Mouse (Mus musculus): ENCODE results near the gene 1810065E05Rik. TPM values are rescaled to one million over a fixed set of nuclear protein-coding genes. Genes with fewer than 3 reads are reported as not detected.

1810065E05Rik gene
- not detected for polyA plus RNA-seq (2017; shearing (Covaris generic))

GRCm38 (mm10) chr11:58420815-58421214 lies at the start of gene 1810065E05Rik:
TSS of gene 1810065E05Rik (plus strand) at chr11:58421111.

GRCm38 (mm10) chr11:58378763-58379278 lies 42.1 kb upstream of the 1810065E05Rik start, which contains the start of gene Lypd8:
TSS of gene Lypd8 (plus strand) at chr11:58379043.

DNA sequence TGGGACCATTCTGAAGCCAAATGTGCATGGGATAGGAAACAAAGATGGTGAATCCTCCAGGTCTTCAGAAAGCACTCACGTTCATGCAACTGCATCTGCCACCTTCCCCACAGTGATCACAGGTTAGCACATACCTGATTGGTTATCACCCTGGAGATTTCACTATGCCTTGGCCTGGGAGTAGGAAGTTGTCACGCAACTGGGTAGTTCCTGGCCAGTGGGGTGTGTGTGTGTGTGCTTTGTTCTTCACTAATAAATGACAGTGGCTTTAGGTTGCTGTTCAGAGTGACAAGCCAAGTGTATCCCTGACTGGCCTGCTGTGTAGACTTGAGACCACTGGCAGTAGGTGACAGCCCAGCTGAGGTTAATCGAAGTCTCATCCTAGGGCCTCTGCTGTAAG lies 11.3 kb downstream of the 1810065E05Rik start, which contains the start of gene Gm12253:
Gm12253 (plus strand) TSS at position 301 of the 400 bp plus-strand sequence.

GRCm38 (mm10) chr11:58452759-58453158 lies 31.8 kb downstream of the 1810065E05Rik start, which contains the start of gene Lypd9:
TSS of gene Lypd9 (minus strand) at chr11:58452923.

DNA sequence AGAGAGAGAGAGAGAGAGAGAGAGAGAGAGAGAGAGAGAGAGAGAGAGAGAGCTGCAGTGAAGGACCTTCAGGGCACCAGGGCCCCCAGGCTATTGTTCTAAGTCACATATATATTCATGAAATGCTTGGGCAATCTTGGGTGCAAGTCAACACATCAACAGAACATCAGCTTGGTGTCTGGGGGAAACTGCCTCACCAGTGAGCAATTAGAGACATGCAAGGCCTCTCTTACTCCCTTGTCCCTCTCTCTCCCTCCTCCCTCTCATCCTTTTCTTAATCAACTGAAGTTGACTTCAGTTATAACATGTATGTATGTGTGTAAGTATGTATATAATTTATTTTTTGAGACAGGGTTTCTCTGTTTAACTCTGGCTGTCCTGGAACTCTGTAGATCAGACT lies 41.3 kb downstream of the 1810065E05Rik start, which contains the start of gene Olfr30:
Olfr30 (minus strand) TSS at position 101 of the 400 bp plus-strand sequence.

Other genes starting within 250 kb of the 1810065E05Rik start
- gene Mrpl22, start 249.4 kb upstream of the 1810065E05Rik start, polyA plus RNA-seq (2017; shearing (Covaris generic)), result 93.1 TPM
- gene Igtp, start 221.6 kb upstream of the 1810065E05Rik start, polyA plus RNA-seq (2017; shearing (Covaris generic)), result 465 TPM
- gene Irgm2, start 221.5 kb upstream of the 1810065E05Rik start, polyA plus RNA-seq (2017; shearing (Covaris generic)), result 79.4 TPM
- gene 4930438A08Rik, start 146.3 kb upstream of the 1810065E05Rik start, polyA plus RNA-seq (2017; shearing (Covaris generic)), result not detected
- gene Zfp692, start 114.0 kb upstream of the 1810065E05Rik start, polyA plus RNA-seq (2017; shearing (Covaris generic)), result 14.4 TPM
- gene Zfp672, start 90.8 kb upstream of the 1810065E05Rik start, polyA plus RNA-seq (2017; shearing (Covaris generic)), result 53.7 TPM
- 30.6 TPM for gene Sh3bp5l, start 90.4 kb upstream of the 1810065E05Rik start, polyA plus RNA-seq (2017; shearing (Covaris generic))
- gene Lypd8, start 42.1 kb upstream of the 1810065E05Rik start, polyA plus RNA-seq (2017; shearing (Covaris generic)), result not detected
- not detected for gene Gm12253, start 11.4 kb downstream of the 1810065E05Rik start, polyA plus RNA-seq (2017; shearing (Covaris generic))
- gene Lypd9, start 31.8 kb downstream of the 1810065E05Rik start, polyA plus RNA-seq (2017; shearing (Covaris generic)), result not detected
- gene Olfr30, start 41.2 kb downstream of the 1810065E05Rik start, polyA plus RNA-seq (2017; shearing (Covaris generic)), result not detected
- gene Olfr332, start 71.4 kb downstream of the 1810065E05Rik start, polyA plus RNA-seq (2017; shearing (Covaris generic)), result not detected
- not detected for gene Olfr331, start 81.5 kb downstream of the 1810065E05Rik start, polyA plus RNA-seq (2017; shearing (Covaris generic))
- gene Olfr330, start 113.7 kb downstream of the 1810065E05Rik start, polyA plus RNA-seq (2017; shearing (Covaris generic)), result not detected
- not detected for gene Olfr329-ps, start 125.3 kb downstream of the 1810065E05Rik start, polyA plus RNA-seq (2017; shearing (Covaris generic))
- gene Olfr328, start 134.5 kb downstream of the 1810065E05Rik start, polyA plus RNA-seq (2017; shearing (Covaris generic)), result not detected
- not detected for gene Olfr224, start 149.4 kb downstream of the 1810065E05Rik start, polyA plus RNA-seq (2017; shearing (Covaris generic))
- gene Olfr325, start 156.6 kb downstream of the 1810065E05Rik start, polyA plus RNA-seq (2017; shearing (Covaris generic)), result not detected
- not detected for gene Olfr324, start 174.0 kb downstream of the 1810065E05Rik start, polyA plus RNA-seq (2017; shearing (Covaris generic))
- gene 2210407C18Rik, start 195.0 kb downstream of the 1810065E05Rik start, polyA plus RNA-seq (2017; shearing (Covaris generic)), result not detected
- not detected for gene Olfr323, start 209.4 kb downstream of the 1810065E05Rik start, polyA plus RNA-seq (2017; shearing (Covaris generic))
- not detected for gene Trim58, start 219.4 kb downstream of the 1810065E05Rik start, polyA plus RNA-seq (2017; shearing (Covaris generic))
- gene Olfr322, start 237.7 kb downstream of the 1810065E05Rik start, polyA plus RNA-seq (2017; shearing (Covaris generic)), result not detected